Mouse (Mus musculus) brain, adult 10 weeks (tissue): Measurements from ENCODE around the gene Syne3. TPM values are rescaled to one million over a fixed set of nuclear protein-coding genes. Genes with fewer than 3 reads are reported as not detected.

Experiments
- polyA plus RNA-seq: library from polyadenylated mRNA; stranded (reverse); fragments of 350-450 nt; fragmentation: Illumina TruSeq; extraction: RNeasy Lipid Tissue Mini Kit (QIAGEN cat#74804); gene quantifications from one replicate; pipeline ENCODE4 v1.2.3, GENCODE M21; 2015; ENCODE audit warnings: low read depth, low replicate concordance

Gene Syne3
- polyA plus RNA-seq, result 1.2 TPM

DNA sequence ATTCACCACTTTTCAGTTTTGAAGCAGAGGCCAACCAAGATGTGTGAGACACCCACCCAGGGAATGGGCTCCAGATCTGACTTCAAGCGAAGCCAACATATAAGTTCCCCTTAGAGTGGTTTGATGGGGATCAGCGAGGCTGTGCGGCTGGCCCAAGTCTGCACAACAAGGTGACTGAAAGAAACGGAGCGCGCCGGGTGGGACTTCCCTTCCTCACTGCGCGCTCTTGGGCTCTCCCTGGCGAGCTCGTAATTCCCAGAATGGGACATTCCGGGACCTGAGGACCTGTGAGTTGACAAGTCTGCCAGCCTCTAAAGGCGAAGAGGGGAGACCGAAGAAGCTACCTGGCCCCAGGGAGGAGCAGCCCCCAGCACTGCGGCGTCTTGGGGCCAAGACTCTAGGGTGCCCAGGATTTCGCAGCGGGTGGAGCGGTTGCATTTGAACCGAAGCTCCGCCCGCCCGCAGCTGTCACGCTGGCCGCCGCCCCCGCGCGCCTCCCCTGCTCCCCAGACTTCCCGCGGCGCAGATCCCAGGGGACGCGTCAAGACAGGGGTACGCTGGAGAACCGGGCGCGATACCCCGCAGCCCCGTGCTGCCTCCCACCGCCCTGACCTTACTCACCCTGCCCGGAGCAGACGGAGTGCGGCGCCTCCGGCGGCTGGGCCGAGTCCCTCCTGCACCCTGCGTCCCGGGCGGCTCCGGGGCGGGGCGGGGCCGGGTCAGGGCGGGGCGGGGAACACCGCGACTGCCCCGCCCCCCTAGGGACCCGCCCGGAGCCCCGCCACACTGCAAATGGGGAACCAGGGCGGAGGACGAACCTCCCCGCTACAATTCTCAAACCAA, at the start of gene Syne3:
Gene Syne3, minus strand, starts transcription at position 440 of the 843 bp plus-strand sequence.

DNA sequence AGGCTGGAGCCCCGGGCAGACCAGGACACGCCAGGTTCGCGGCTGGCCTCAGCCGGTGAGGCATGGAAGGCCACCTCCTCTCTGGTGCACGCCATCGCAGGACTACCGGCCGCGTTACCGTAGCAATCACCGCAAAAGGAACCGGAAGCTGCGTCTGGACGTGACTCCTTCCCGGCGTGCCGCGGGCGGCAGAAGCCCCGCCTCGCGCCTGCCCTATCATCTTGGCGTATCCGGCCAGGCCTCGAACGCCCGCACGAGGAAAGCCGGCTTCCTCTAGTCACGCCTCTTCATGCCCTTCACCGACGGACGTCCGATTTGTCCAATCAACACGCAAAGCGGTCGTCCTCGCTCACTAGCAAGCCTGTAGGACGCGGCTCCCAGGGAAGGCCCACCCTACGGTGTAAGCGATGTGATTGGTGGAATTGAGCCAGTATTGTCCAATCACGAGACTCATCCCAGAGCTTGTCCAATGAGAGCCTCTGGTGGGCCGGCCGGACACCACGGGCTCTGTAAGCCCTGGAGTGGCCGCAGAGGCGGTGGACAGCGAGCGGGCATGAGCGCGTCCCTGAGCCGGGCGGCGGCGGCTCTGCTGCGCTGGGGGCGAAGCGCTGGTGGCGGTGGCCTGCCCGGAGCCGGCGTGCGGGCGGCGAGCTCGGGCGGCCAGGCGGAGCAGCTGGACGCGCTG, 22.7 kb upstream of the Syne3 start, which contains the start of gene Glrx5:
Gene Glrx5, plus strand, starts transcription at position 542 of the 685 bp plus-strand sequence.

Other genes starting within 250 kb of the Syne3 start
- gene Clmn, start 144.7 kb downstream of the Syne3 start, polyA plus RNA-seq, result 27.1 TPM
- gene Glrx5, start 22.9 kb upstream of the Syne3 start, polyA plus RNA-seq, result 52.7 TPM
- gene Tcl1b2, start 136.2 kb upstream of the Syne3 start, polyA plus RNA-seq, result not detected
- not detected for gene Tcl1b1, start 149.9 kb upstream of the Syne3 start, polyA plus RNA-seq
- gene Tcl1b5, start 166.5 kb upstream of the Syne3 start, polyA plus RNA-seq, result not detected
- gene Tcl1b3, start 181.2 kb upstream of the Syne3 start, polyA plus RNA-seq, result not detected
- gene Tcl1b4, start 192.1 kb upstream of the Syne3 start, polyA plus RNA-seq, result not detected
- gene Tcl1, start 213.0 kb upstream of the Syne3 start, polyA plus RNA-seq, result not detected